Mouse (Mus musculus) C2C12 (cell line): ENCODE measurements around the gene Tmem117.

Experiments used
- CTCF ChIP-seq: IDR thresholded peaks from one replicate; pipeline ENCODE4 v1.5.1; 2011; ENCODE audit not compliant: control insufficient read depth, insufficient read depth, insufficient read length
- MAX ChIP-seq: IDR thresholded peaks from one replicate; pipeline ENCODE4 v1.6.1; 2011; ENCODE audit warnings: mild to moderate bottlenecking, control low read depth
- MYOD1 ChIP-seq: IDR thresholded peaks from one replicate; pipeline ENCODE4 v1.6.1; 2011; ENCODE audit warnings: low read depth; ENCODE audit not compliant: control insufficient read depth, insufficient read length
- MYOG ChIP-seq: IDR thresholded peaks from one replicate; pipeline ENCODE4 v1.6.1; 2011; ENCODE audit not compliant: control insufficient read depth, insufficient read length; ENCODE audit errors: extremely low read depth
- USF1 ChIP-seq: IDR thresholded peaks from one replicate; pipeline ENCODE4 v1.6.1; 2011; ENCODE audit warnings: low read depth, mild to moderate bottlenecking, control low read depth, moderate library complexity

- TF ChIP-seq CTCF (no peak), USF1 (no peak), MAX (no peak), MYOG (no peak), MYOD1 (no peak)
Observed at GRCm38 (mm10) chr15:94664612-94665011, 35.6 kb downstream of the Tmem117 start.
